8 mouse cellular contexts compared by ENCODE assay signal in genomic region chr11:32283091-32283777, GRCm38 (mm10). TPM values are rescaled to one million over a fixed set of nuclear protein-coding genes. Genes with fewer than 3 reads are reported as not detected.
DNase-seq lines count a peak whose midpoint lies in the region; ATAC-seq and TF ChIP-seq lines count a peak whose summit lies in the region.
"Not testable (repeated sequence)": the region's sequence is repeated elsewhere in the genome, so short reads cannot be mapped to it uniquely, and the experiment has no call there.

TSS of gene Hba-a1 (plus strand) at chr11:32283511.

- not testable (repeated sequence) for TF ChIP-seq EP300 in liver, embryonic 14.5 days (IDR thresholded peaks at IDR 0.05; ENCODE audit: low read depth)

- ATAC-seq in forebrain, embryonic 15.5 days (replicated peaks); hindbrain, embryonic 16.5 days; midbrain, embryonic 16.5 days: not testable (repeated sequence)
- ATAC-seq in heart, embryonic 11.5 days (replicated peaks; ENCODE audit: insufficient number of reproducible peaks, low FRiP score, low TSS enrichment), result peak; percentile 72
- peak; percentile 69 for ATAC-seq in liver, embryonic 14.5 days (ENCODE audit: insufficient read depth)

- not testable (repeated sequence) for H3K9me3 ChIP-seq in forebrain, embryonic 15.5 days; heart, embryonic 11.5 days (replicated peaks; ENCODE audit: control insufficient read depth, low read length); hindbrain, embryonic 16.5 days (ENCODE audit: control insufficient read depth, low read length); liver, embryonic 14.5 days (ENCODE audit: control insufficient read depth, low read length); midbrain, embryonic 16.5 days (replicated peaks; ENCODE audit: control insufficient read depth, low read length, poor library complexity, severe bottlenecking)

- WGBS in forebrain, embryonic 15.5 days, result 42% methylated on average over 1 of the region's 5 CpGs
- WGBS in heart, embryonic 11.5 days (ENCODE audit: insufficient replicate concordance), result 33% methylated on average over 1 of the region's 5 CpGs
- 92% methylated on average over 1 of the region's 5 CpGs for WGBS in hindbrain, embryonic 16.5 days
- WGBS in liver, embryonic 14.5 days (ENCODE audit: insufficient replicate concordance), result 30% methylated on average over 1 of the region's 5 CpGs
- 29% methylated on average over 1 of the region's 5 CpGs for WGBS in midbrain, embryonic 16.5 days
- 60% methylated on average over 1 of the region's 5 CpGs for WGBS in thymus, adult 2 months

- not testable (repeated sequence) for H3K36me3 ChIP-seq in forebrain, embryonic 15.5 days; heart, embryonic 11.5 days (ENCODE audit: control insufficient read depth, insufficient read depth, low read length); hindbrain, embryonic 16.5 days (ENCODE audit: control insufficient read depth, insufficient read depth, low read length); liver, embryonic 14.5 days (replicated peaks; ENCODE audit: control insufficient read depth, insufficient read depth, low read depth); midbrain, embryonic 16.5 days (ENCODE audit: control insufficient read depth, insufficient read depth, low read length); thymus, adult 2 months (ENCODE audit: control insufficient read depth, insufficient read depth, low read length)

- not testable (repeated sequence) for H3K9ac ChIP-seq in forebrain, embryonic 15.5 days (replicated peaks); hindbrain, embryonic 16.5 days (ENCODE audit: low read depth, low read length); midbrain, embryonic 16.5 days (ENCODE audit: low read depth, low read length)
- 0 out of 2 replicates have a peak within 1 kb of the TSS, but pooled peaks have one; percentile 29 for H3K9ac ChIP-seq in heart, embryonic 11.5 days (ENCODE audit: low read depth, low read length)
- peak within 1 kb of the TSS; percentile 90 for H3K9ac ChIP-seq in liver, embryonic 14.5 days (replicated peaks)

- H3K4me1 ChIP-seq in forebrain, embryonic 15.5 days; heart, embryonic 11.5 days (ENCODE audit: control insufficient read depth, insufficient read depth, low read length); hindbrain, embryonic 16.5 days (ENCODE audit: control insufficient read depth, insufficient read depth, low read depth, low read length); midbrain, embryonic 16.5 days (ENCODE audit: control insufficient read depth, insufficient read depth, low read length); thymus, adult 2 months (replicated peaks; ENCODE audit: control insufficient read depth, insufficient read depth, low read length): not testable (repeated sequence)
- peaks cover 34 to 38% of the 10 kb centered on the region in 2 experiments for H3K4me1 ChIP-seq in liver, embryonic 14.5 days (replicated peaks; ENCODE audit: control insufficient read depth in 2 of 2, insufficient read depth in 2 of 2, low read length in 1 of 2)

- H3K27ac ChIP-seq in forebrain, embryonic 15.5 days (replicated peaks); hindbrain, embryonic 16.5 days (ENCODE audit: low read depth, low read length); midbrain, embryonic 16.5 days (ENCODE audit: low read length); thymus, adult 2 months (ENCODE audit: control insufficient read depth, insufficient read depth, low read length): not testable (repeated sequence)
- H3K27ac ChIP-seq in heart, embryonic 11.5 days (ENCODE audit: low read depth, low read length), result peak within 1 kb of the TSS; percentile 74
- peak within 1 kb of the TSS; percentile 97 for H3K27ac ChIP-seq in liver, embryonic 14.5 days

- not testable (repeated sequence) for TF ChIP-seq POLR2A in thymus, adult 2 months (IDR thresholded peaks at IDR 0.05; ENCODE audit: control insufficient read depth, extremely low read depth, insufficient read depth, low read length, poor library complexity)

- DNase-seq in c-Kit-negative CD71-positive TER-119-positive erythroid progenitor cells, embryonic 14.5 days (ENCODE audit: low read depth, low spot score), result peak; percentile 66
- DNase-seq in left cerebral cortex, adult 18-20 months (ENCODE audit: low spot score in 2 of 2); liver, embryonic 14.5 days (ENCODE audit: low read depth in 3 of 3, low spot score in 3 of 3); thymus, adult 2 months: not testable (repeated sequence)

- TF ChIP-seq CTCF in liver, embryonic 14.5 days (IDR thresholded peaks at IDR 0.05; ENCODE audit: low read depth); thymus, adult 2 months (IDR thresholded peaks at IDR 0.05; ENCODE audit: borderline replicate concordance, control insufficient read depth, extremely low read depth, insufficient read depth, low read length, poor library complexity): not testable (repeated sequence)

- H3K4me3 ChIP-seq in forebrain, embryonic 15.5 days; heart, embryonic 11.5 days (ENCODE audit: low read depth, low read length); hindbrain, embryonic 16.5 days (ENCODE audit: low read length); midbrain, embryonic 16.5 days (ENCODE audit: low read depth, low read length); thymus, adult 2 months (ENCODE audit: control insufficient read depth, insufficient read depth, low read length): not testable (repeated sequence)
- peak within 1 kb of the TSS; percentile 55 to 56 for H3K4me3 ChIP-seq in liver, embryonic 14.5 days (ENCODE audit: insufficient read depth in 1 of 2, low read depth in 2 of 2, low read length in 2 of 2)

- H3K4me2 ChIP-seq in forebrain, embryonic 15.5 days (replicated peaks); hindbrain, embryonic 16.5 days (ENCODE audit: low read length); midbrain, embryonic 16.5 days (ENCODE audit: low read length): not testable (repeated sequence)
- H3K4me2 ChIP-seq in heart, embryonic 11.5 days, result peak within 1 kb of the TSS; percentile 46
- peak within 1 kb of the TSS; percentile 80 for H3K4me2 ChIP-seq in liver, embryonic 14.5 days (ENCODE audit: low read depth)

- H3K27me3 ChIP-seq in forebrain, embryonic 15.5 days; hindbrain, embryonic 16.5 days (replicated peaks; ENCODE audit: control insufficient read depth, insufficient read depth, low read length); liver, embryonic 14.5 days (ENCODE audit: control insufficient read depth, insufficient read depth, low read length); midbrain, embryonic 16.5 days (ENCODE audit: control insufficient read depth, insufficient read depth, low read depth, low read length); thymus, adult 2 months (ENCODE audit: control insufficient read depth, insufficient read depth, low read length): not testable (repeated sequence)
- H3K27me3 ChIP-seq in heart, embryonic 11.5 days (ENCODE audit: control insufficient read depth, insufficient read depth, low read length), result peaks cover 26% of the 10 kb centered on the region

RNA-seq across cellular contexts. Expression of gene Hba-a1, which starts in this region (rescaled TPM):
- 2,103 and 2,256 TPM in 2 replicates for polyA plus RNA-seq in forebrain, embryonic 15.5 days (2015; fragmentation: Nextera tagmentation; extraction: Ambion mirVana)
- polyA plus RNA-seq in heart, embryonic 11.5 days (2014; fragmentation: Nextera tagmentation; extraction: Ambion mirVana), result 8,943 and 11,032 TPM in 2 replicates
- polyA plus RNA-seq in hindbrain, embryonic 16.5 days (2015; fragmentation: Nextera tagmentation; extraction: Ambion mirVana), result 2,714 and 3,255 TPM in 2 replicates
- total RNA-seq in left cerebral cortex, adult 18-20 months (2021), result 100 to 1,000 TPM; 348 to 459 TPM
- polyA plus RNA-seq in liver, embryonic 14.5 days (2012; rRNA removed), result 26,041 and 60,430 TPM in 2 replicates
- 70,707 and 74,513 TPM in 2 replicates for polyA plus RNA-seq in liver, embryonic 14.5 days (2014; fragmentation: Nextera tagmentation; extraction: Ambion mirVana)
- polyA plus RNA-seq in midbrain, embryonic 16.5 days (2015; fragmentation: Nextera tagmentation; extraction: Ambion mirVana), result 2,278 and 2,570 TPM in 2 replicates
- 1,371 and 1,698 TPM in 2 replicates for polyA plus RNA-seq in thymus, adult 2 months (2012; rRNA removed)
